Mouse (Mus musculus) myocyte (in vitro differentiated cells): ENCODE data around the gene Aim2.

Source experiments
- CEBPB ChIP-seq: IDR thresholded peaks from 2 replicates; pipeline ENCODE4 v1.6.1; 2011; ENCODE audit warnings: mild to moderate bottlenecking, moderate library complexity; ENCODE audit not compliant: poor library complexity, insufficient read depth, severe bottlenecking
- E2F4 ChIP-seq: IDR thresholded peaks from one replicate; pipeline ENCODE4 v1.6.1; 2011; ENCODE audit warnings: mild to moderate bottlenecking, control low read depth, moderate library complexity; ENCODE audit not compliant: insufficient read depth
- MAX ChIP-seq: IDR thresholded peaks from one replicate; pipeline ENCODE4 v1.6.1; 2011; ENCODE audit warnings: low read depth, mild to moderate bottlenecking, control low read depth
- POLR2A ChIP-seq: IDR thresholded peaks from one replicate; pipeline ENCODE4 v1.6.1; 2011; ENCODE audit warnings: low read depth, mild to moderate bottlenecking, control low read depth, moderate library complexity; ENCODE audit not compliant: insufficient read length
- POLR2AphosphoS2 ChIP-seq: IDR thresholded peaks from one replicate; pipeline ENCODE4 v1.6.1; 2011; ENCODE audit warnings: low read depth, control low read depth; ENCODE audit not compliant: insufficient read length
- USF1 ChIP-seq: IDR thresholded peaks from one replicate; pipeline ENCODE4 v1.6.1; 2011; ENCODE audit warnings: low read depth, mild to moderate bottlenecking, control low read depth, moderate library complexity

DNA sequence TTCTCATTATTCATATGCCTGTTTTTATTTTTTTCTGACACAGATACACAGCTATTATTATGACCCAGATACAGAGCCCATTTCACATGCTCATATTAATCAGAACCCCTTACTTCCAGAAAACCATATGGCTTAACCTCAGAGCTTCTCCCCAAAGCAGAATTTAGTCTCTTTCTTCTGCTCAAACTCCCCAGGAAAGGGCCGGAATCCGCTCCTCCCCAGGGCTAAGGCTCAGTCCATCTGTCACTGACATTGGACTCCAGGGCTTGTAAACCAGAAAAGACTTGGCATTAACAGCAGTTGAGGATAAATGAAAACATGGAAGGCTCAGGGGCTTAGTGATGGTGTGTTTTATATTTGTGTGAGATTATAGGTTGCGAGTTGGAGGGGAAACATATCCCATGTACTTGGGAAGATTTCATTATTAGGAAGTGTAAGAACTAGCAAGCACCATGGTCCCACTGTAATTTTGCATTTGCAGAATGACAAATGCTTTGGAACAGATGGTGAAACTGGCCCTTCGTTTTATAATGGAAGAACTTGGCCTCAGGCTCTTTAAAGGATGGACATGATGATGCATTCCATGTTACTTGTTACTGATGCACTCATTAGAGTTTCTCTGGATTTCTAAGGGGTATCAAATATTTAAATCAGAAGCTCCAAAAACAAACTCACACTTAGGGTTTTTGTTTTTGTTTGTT, 9.1 kb downstream of the Aim2 start:
- TF ChIP-seq POLR2A = no peak
- TF ChIP-seq E2F4 = no peak
- TF ChIP-seq MAX = no peak
- no peak for TF ChIP-seq CEBPB
- no peak for TF ChIP-seq USF1
- TF ChIP-seq POLR2AphosphoS2 = no peak
